Mouse (Mus musculus) mouse embryonic stem cell (cell line): ENCODE data around the gene Snx21.

Experiments
- in situ Hi-C, 2 experiments: fragments of 300-500 bp; cut with MboI; formaldehyde crosslinking; loops; 1 replicate in 1 of 2; 3 replicates in 1 of 2; pipeline ENCODE4 v1.14.3; 2019 to 2020; ENCODE audit warnings: low sequenced_read_pairs in 2 of 2, low pct_unique_long_range_greater_than_20kb in 1 of 2, mixed read lengths in 1 of 2; ENCODE audit not compliant: unreplicated experiment in 1 of 2

Snx21 gene

DNA sequence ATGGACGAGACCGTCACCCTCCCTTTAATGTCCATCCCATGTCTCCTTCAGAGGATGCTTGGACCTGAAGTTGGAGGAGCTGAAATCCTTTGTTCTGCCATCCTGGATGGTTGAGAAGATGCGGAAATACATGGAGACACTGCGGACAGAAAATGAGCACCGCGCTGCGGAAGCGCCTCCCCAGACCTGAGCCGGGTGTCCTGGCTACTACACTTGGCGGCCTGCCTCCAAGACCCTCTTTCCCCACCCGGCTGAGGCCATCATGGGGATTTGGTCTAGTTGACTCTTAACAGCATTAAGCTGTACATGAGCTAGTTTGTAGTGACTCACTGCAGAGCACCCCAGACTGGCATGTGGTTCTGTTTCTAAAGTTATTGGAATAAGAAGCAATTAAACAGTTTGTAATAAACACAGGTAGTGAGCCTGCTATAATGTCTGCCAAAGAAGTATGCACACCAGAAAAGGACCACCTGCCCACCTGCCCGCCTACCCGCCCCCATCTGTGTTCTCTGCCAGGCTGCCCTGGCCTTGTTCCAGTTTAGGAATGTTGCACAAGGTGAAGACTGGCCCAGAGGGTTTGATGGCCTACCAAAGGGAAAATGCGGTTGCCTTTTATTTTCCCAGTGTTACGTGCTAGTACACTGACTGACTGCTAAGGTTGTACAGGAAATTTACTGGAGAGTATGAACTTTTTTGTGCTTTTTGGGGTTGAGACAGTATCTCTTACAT, 17.6 kb upstream of the Snx21 start:
- in situ Hi-C loops = no loop called here

DNA sequence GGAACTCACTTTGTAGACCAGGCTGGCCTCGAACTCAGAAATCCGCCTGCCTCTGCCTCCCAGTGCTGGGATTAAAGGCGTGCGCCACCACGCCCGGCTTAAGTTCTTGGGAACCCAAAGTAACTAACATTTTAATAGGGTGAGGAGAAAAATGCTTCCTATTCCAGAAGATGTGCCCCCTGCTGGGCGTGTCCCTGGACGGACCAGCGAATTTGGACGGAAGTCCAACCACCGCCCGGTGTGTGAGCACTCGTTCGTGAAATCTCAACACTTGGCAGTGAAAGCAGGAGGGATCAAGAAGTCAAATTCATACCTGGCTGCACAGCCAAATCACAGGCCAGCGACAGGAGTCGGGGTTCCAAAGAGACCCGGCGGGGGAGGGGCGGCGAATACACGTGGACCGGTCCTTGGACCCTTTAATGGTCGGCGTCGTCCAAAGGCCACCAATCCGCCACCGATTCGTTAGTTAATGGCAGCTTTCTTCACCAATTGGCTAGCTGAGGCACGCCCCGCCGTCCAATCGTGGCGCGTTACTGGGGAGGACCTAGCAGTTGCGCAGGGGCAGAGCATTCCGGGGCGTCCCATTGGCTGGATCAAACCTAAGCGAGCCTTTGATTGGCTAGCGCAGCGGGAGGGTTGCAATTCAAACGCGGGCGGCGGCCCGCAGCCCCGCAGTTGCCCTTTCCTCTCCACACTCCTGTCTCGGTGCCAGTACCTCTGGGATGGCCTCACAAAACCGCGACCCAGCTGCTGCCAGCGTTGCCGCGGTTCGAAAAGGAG, 16.2 kb upstream of the Snx21 start, which contains the start of gene Ube2c:
TSS of gene Ube2c (plus strand) at position 641 of the 780 bp plus-strand sequence.
- in situ Hi-C loops = no loop called here

DNA sequence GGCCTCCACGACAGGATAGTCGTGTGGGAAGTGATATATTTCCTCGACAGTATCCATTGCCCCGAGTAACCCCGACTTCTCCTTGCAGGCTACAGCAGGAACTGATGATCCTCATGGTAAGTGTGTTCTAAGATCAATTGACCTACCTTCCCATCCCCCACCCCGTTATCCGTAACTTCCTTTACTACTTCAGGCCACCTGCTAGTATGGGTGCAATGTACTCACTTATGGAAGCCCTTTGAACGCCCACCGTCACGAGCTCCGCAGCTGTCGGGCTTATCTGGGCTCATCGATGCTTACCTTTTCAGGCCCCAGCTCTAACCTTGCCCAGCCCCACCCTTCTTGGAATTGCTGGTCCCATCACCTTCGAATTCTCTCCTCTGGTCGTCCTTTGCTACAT, 15.3 kb upstream of the Snx21 start:
- in situ Hi-C loops = no loop called here

DNA sequence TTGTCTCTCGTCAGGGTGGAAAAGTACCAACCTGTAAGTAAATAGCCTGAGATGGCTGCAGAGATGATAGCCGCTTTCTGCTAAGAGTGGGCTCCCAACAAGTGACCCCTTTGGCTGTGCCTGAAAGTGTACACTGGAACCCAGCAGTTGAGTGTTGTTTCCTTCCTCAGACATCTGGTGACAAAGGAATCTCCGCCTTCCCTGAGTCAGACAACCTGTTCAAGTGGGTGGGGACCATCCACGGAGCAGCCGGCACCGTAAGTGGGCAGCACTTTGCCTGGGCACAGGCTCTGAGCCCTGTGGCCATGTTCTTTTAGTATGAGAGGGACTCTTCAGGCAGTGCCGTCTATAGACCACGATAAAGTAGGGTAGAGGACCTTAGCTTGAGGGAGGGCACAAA, 14.5 kb upstream of the Snx21 start:
- in situ Hi-C loops = no loop called here

DNA sequence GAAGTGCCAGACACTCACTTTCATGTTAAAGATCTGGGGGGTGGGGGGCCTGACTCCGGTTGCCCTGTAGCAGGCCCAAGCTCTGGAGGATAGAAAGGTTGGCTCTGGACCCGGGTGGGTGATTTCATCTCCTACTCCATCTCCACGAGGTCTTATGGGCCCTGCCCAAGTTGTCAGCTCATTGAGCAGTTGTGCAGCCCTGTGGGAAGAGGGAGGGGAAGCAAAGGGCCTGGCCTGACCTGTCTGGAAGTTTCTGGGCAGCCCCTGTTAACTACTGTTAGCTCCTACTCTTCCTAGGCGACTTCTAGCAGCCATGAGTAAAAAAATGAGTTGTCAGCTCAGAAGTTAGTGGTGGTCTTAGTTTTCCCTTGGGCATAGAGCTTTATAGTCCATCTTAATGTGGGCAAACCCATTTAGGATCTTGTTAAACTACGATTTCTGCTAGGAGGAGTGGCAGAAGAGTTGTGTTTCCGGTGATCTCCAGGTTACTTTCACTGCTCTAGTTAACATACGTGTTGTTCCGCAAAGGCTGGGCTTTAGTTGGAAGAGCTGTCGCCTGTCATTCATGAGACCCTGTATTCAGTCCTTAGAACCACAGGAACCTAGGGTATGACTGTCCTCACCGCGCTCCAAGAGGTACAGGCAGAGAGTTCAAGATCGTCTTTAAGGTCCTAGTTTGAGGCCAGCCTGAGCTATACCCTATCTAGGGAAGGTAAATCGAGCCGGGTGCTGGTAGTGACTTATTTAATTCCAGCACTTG, 12.2 kb upstream of the Snx21 start:
- in situ Hi-C loops = no loop called here

DNA sequence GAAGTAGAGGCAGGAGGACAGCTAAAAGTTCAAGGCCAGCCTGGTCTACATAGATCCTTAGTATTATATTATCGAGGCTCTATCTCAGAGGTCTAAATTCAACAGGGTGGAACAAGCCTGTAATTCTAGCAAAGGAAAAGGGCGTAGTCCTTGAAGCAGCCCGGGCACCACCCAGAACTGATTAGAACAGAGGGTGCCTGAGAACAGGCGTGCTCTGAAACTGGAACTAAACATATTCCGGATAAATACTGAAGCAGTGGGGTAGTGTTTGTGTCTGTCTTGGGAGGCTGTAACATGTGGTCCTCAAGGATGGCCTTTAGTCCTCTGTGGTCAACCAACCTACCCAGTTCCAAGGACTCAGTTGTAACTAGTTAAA, 11.6 kb upstream of the Snx21 start:
- in situ Hi-C loops = no loop called here

DNA sequence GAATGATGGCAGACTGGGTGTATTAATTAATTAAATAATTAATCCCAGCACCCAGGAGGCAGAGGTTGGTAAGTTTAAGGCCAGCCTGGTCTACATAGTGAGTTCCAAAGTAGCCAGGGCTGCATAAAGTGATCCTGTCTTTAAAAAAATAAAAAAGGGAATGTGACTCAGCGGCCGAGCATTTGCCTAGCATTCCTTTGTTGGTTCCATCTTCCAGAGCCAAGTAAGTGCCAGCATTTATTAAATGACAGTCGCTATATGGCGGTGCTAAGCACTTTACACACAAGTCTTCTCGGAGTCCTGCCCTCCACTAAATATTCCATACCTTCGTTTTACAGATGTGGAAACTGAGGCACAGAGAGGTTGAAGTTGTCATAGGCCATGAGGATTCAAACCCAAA, 9.5 kb upstream of the Snx21 start:
- in situ Hi-C loops = no loop called here

DNA sequence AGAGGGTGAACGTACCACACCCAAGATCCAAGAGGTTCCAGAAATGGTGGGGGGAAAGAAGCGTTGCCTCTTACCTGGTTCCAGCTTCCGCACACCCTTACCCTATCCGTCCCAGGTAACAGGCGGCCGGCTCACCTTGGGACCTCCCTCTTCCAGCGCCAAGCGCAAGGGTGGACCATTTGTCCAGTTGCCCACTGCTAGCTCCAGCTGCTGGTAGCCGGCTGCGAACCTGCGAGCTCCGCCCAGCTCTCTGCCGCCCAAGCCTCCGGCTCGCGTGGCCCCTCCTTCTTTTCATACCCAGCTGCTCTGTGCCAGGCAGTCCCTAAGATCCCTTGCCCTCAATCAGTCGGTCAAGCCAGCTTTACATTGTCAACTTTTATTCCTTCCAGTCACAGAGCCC, 8.8 kb upstream of the Snx21 start:
- in situ Hi-C loops = no loop called here

DNA sequence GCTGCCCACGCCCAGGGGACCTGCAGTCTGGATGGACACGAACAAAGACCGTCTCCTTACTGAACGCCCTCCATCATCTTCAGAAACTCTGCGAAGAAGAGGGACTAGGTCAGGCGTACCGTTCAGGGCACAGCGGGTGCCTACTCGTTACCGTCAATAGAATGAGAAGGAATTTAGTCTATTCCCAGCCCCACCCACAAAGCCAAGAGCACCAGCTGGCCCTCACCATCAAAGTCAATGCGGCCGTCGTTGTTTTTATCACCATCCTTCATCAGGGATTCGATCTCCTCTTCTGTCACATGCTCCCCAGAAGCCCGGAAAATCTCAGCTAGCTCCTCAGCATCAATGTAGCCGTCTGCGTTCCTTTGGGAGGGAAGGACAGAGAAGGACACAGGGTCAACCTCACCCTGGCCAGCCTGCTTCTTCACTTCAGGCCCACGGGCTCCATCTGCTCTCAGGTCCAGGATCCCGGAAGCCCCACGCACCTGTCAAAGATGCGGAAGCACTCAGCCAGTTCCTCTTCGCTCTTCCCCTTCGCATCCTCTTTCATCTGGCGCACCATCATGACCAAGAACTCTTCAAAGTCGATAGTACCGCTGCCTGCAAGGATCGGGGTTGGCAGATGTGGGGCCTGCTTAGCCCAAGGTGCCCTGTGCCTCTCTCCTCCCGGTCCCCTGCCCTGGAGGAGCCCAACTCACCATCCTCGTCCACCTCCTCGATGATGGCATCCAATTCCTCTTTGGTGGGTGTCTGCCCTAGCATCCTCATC, 8.2 kb upstream of the Snx21 start:
- in situ Hi-C loops = no loop called here

DNA sequence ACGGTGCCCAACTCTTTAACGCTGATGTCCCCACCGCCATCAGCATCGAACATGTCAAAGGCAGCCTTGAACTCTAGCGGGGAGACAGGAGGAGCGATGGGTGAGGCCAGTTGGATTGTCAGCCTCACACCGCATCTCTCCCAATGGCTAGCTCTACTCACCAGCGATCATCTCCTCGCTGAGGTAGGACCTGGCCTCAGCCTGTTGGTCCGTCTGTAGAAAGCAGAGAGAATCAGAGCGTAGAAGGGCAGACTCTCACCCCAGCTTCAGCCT, 7.7 kb upstream of the Snx21 start:
- in situ Hi-C loops = no loop called here

DNA sequence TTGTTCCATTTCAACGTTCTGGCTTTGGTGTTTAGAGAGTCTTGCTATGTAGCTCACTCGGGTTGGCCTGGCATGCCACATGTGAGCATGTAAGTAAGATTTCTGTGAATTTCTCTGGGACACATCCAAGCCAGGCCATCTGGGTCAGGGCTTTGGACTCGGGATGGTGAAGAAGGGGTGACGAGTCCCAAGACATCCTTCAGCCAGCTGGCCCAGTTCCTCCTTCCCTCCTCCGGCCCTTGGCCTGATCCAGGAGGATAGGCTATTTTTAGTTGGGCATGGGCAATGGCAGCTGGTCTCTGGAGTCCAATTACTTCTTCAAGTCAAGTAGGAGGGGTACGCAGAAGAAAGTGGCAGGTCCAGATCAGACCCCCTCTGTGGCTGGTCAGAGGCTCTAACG, 6.8 kb upstream of the Snx21 start:
- in situ Hi-C loops = no loop called here

DNA sequence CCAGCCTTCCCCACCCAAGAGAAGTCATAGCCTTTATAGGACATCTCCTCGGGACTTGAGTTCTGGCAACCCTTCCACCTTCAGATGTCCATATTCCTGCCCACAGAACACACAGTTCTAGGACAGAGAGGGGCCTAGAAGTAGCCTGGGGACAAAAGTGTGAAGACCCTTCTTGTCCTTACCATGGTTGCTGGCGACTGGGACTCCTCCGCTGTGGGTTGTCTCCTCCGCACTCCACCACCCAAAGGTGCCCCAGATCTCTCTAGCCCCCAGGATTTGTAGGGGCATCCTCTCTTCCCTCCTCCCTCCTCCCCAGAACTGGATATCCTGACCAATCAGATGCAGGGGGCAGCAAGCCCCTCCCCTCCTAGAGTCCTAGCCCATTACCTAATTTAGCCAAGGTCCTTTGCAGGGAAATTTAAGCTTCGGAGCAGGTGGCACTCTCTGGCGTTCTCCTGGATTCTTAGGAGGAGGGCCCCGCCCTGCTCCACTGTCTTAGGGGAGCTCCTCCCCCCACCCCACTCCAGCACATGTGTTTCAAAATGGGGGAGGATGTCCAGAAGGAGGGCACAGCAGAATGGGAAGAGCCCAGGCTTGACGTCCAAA, 6.0 kb upstream of the Snx21 start, which contains the start of gene Tnnc2:
TSS of gene Tnnc2 (minus strand) at position 487 of the 606 bp plus-strand sequence.
- in situ Hi-C loops = no loop called here

DNA sequence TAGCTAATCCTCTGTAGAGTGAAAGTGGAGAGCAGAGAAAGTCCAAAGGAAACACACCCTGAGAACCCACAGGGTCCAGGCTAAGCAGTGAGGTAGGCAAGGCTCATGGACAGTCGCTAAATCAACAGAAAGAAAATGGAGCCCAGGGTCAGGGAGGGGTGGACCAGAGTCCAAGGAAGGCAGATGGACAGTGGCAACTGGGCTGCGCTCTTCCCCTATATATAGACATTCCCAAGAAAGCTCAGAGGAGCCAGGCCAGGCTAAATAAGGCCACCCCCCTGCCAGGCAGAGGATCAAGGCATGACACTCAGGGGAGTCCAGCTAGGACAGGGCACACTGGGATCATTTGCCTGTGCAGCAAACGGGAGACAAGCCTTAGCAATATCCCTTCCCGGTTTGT, 3.7 kb upstream of the Snx21 start:
- in situ Hi-C loops = no loop called here

DNA sequence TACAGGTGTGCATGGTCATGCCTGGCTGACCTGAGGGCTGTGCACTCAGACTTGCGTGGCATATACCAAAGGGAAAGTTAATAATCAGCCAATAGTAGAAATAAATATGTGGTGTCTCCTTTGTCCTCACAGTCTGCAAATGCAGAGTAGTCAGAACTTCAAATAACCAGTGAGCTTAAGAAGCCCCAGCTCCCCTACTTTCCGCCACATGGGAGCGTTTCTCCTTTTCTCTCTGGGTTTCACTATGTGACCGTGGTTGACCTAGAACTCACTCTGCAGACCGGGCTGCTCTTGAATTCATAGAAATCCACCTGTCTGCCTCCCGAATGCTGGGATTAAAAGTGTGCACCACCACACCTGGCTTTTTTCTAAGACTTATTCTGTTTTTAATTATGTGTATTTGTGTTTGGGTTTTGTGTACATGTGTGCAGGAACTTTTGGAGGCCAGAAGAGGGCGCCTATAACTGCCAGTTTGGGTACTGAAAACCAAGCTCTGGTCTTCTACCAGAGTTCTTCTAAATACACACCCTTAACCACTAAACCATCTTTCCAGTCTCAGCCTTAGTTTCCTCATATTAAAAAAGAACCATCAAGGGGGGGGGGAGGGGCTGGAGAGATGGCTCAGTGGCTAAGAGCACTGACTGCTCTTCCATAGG, 1.6 kb upstream of the Snx21 start:
- in situ Hi-C loops = no loop called here

DNA sequence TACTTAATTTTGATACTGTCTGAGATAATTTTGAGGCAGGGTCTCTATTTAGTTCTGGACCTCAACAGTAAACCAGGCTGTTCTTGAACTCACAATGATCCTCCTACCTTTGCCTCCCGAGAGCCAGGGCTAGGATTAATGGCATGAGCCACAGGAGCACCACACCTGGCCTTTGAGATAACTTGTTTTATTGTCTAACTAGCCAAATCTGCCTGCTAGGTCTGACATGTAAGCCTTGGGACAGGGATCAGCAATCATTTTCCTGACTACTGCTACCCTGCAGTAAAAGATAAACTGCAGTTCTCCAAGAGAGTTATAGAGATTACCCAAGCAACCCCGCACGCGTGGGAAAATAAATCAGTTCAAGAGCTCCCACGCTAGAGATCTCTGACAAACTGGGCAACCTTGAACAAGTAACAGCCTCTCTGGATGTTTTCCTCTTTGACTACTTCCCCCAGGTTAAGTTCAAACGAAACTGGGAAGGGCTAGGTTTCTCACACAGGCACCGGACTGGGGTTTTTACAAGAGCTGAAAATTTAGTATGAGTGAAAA, 678 bp upstream of the Snx21 start:
- in situ Hi-C loops = no loop called here

DNA sequence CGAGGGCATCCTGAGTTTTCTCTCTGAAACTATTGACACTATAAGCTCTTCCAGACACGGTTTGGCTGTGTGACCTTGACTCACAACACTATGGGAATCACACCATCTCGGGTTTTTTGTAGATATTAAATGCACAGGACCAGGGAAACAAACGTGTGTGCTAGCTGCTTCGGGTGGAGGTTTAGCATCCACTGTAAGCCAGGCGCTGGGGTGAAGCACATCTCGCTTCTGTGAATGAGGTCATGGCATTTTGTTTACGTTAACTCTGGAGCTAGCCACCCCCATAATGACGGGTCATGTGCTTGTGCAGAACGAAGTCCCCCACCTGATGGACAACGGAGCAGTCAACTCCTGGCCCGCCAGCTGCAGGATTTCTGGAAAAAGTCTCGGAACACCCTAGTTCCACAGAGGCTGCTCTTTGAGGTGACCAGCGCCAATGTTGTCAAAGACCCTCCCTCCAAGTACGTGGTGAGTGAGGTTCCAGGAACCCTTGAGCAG, 814 bp downstream of the Snx21 start:
- in situ Hi-C loops = no loop called here

DNA sequence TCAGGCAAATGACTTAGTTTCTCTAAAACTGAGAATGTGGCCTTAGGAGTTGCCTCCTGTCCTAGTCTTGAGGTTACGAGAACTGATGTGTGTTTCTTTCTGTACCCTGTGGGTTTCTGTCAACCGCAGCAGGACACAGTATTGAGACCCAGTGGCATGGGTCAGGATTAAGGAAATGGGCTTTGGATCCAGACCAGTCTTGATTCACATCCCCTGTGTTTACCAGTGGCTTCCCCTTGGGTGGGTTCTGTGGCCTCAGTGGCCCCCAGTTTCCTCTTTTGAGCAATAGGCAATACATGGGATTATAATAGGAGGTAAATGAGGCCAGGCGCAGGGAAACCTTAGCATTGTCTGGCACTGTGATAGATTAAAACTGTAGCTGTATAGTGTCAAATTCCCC, 1.4 kb downstream of the Snx21 start:
- in situ Hi-C loops = no loop called here

DNA sequence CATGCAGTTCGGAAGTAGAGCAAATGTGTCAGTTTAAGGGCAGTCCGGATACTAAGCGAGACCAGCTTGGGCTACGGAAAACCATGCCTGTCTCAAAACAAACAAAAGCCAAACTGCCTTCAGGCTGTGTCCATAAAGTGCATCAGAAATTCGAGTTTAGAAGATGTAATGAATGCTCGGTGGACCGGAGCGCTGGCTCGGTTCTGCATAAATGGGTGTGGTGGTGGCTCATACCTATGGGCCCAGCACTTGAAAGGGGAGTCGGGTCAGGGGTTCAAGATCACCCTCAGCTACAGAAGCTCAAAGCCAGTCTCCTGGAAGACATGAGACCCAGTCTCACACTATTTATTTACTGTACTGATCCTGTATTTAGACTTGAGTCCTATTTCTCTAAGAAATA, 2.2 kb downstream of the Snx21 start:
- in situ Hi-C loops = no loop called here
